Comparison of ENCODE assay signal across 10 mouse cellular contexts in the genomic region with DNA sequence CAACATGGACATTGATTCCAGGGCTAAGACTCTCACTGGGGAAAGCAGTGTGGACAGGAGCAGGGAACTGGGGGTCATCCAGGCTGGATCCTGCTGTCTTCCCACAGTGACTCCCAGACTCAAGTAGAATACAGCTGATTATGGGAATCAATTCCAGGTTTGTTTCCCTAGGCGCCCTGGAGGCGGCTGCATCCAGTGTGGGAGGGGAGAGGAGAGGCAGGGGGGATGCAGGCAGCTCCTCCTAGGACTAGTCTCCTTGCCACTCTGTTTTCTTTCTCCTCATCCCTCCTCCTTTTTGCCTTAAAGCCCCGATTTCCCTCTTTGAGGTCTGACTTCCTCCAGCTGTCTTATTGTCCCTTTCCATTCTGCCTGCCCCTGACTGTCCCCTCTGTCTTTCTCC. TPM values are rescaled to one million over a fixed set of nuclear protein-coding genes. Genes with fewer than 3 reads are reported as not detected.
DNase-seq lines count a peak whose midpoint lies in the region; ATAC-seq lines count a peak whose summit lies in the region.
"Had no signal": no experiment of that assay in that cellular context is flagged by ENCODE, and none has a peak within 500 bp of the region (broad histone marks: within the 10 kb centered on the region; RNA-seq: fewer than 3 reads in every experiment).

No protein-coding gene starts in this region.

- H3K27me3 ChIP-seq in forebrain, embryonic 15.5 days: no peaks in the 10 kb centered on the region
- no peaks in the 10 kb centered on the region for H3K27me3 ChIP-seq in midbrain, embryonic 10.5 days (ENCODE audit: low read depth, poor library complexity, severe bottlenecking)

- no peaks in the 10 kb centered on the region for H3K9me3 ChIP-seq in forebrain, embryonic 15.5 days
- no peaks in the 10 kb centered on the region for H3K9me3 ChIP-seq in midbrain, embryonic 10.5 days (replicated peaks)

- intact Hi-C loops in heart, postnatal 36 days (cut with DNase I): no loop called here

- 0 out of 2 replicates have a peak overlapping the region, but pooled peaks have one; percentile 1 for H3K9ac ChIP-seq in forebrain, embryonic 15.5 days (replicated peaks)

- H3K36me3 ChIP-seq in forebrain, embryonic 15.5 days: no peaks in the 10 kb centered on the region
- 0 out of 2 replicates have a peak, but pooled peaks cover 4% of the 10 kb centered on the region for H3K36me3 ChIP-seq in midbrain, embryonic 10.5 days

- no peak overlapping the region for H3K4me2 ChIP-seq in forebrain, embryonic 15.5 days (replicated peaks)
- H3K4me2 ChIP-seq: heart, embryonic 11.5 days had no signal

- no peak overlapping the region for H3K4me3 ChIP-seq in forebrain, embryonic 15.5 days
- H3K4me3 ChIP-seq in midbrain, embryonic 10.5 days: no peak overlapping the region

- 16% methylated on average over 3 of the region's 3 CpGs for WGBS in forebrain, embryonic 15.5 days
- WGBS in midbrain, embryonic 10.5 days: 15% methylated on average over 3 of the region's 3 CpGs

- peak overlapping the region; percentile 88 for H3K27ac ChIP-seq in forebrain, embryonic 15.5 days (replicated peaks)
- peak overlapping the region; percentile 80 for H3K27ac ChIP-seq in midbrain, embryonic 10.5 days (replicated peaks)

- peaks cover 27% of the 10 kb centered on the region for H3K4me1 ChIP-seq in forebrain, embryonic 15.5 days
- peaks cover 59% of the 10 kb centered on the region for H3K4me1 ChIP-seq in midbrain, embryonic 10.5 days

- peak; percentile 23; the same call in 1 of the 2 replicates for ATAC-seq in forebrain, embryonic 15.5 days (replicated peaks)

- peak; percentile 64 for DNase-seq in right cerebral cortex, postnatal 25 days
- no peak for DNase-seq in right cerebral cortex, postnatal 14 days
- peak; percentile 18 for DNase-seq in midbrain, embryonic 10.5 days (ENCODE audit: low spot score)
- no peak for DNase-seq in thymus, postnatal 4 days
- DNase-seq in left cerebral cortex, adult 11 months (ENCODE audit: low spot score): no peak
- no peak for DNase-seq in heart, postnatal 36 days
- DNase-seq: kidney, adult 18-20 months had no signal

RNA-seq across cellular contexts. Expression of gene Cmklr1, which starts 59.1 kb away (rescaled TPM):
- 1.3 and 1.4 TPM in 2 replicates for polyA plus RNA-seq in forebrain, embryonic 15.5 days (2015; fragmentation: Nextera tagmentation; extraction: Ambion mirVana)
- 0.58 and 1.1 TPM in 2 replicates for polyA plus RNA-seq in midbrain, embryonic 10.5 days (2016; fragmentation: Nextera tagmentation; extraction: Ambion mirVana)
- 10 to 100 TPM; 23.7 to 35.7 TPM for total RNA-seq in heart, postnatal 36 days (2021)
- polyA plus RNA-seq: activated CD4-positive, CD25-positive, alpha-beta regulatory T cell, adult 4 months had no signal

Comparison
In these comparisons a context has a peak if more than half of its experiments do, and no peak if none do; other contexts are left out.
1. DNase-seq: peak in right cerebral cortex, postnatal 25 days (single experiment) and midbrain, embryonic 10.5 days (single experiment); none in right cerebral cortex, postnatal 14 days (single experiment), thymus, postnatal 4 days (single experiment), left cerebral cortex, adult 11 months (single experiment) and heart, postnatal 36 days (0 of 2).